Comparison of ENCODE assay signal across 22 mouse cellular contexts in genomic region chrX:142336207-142336606, GRCm38 (mm10). TPM values are rescaled to one million over a fixed set of nuclear protein-coding genes. Genes with fewer than 3 reads are reported as not detected.
"Had no signal": no experiment of that assay in that cellular context is flagged by ENCODE, and none has a peak within 500 bp of the region (broad histone marks: within the 10 kb centered on the region; RNA-seq: fewer than 3 reads in every experiment).

No protein-coding gene starts in this region.

- H3K36me3 ChIP-seq: neural tube, embryonic 12.5 days; neural tube, embryonic 15.5 days had no signal

- ATAC-seq: intestine, postnatal 0 days had no signal

- DNase-seq: kidney, adult 2 months; kidney, postnatal 25 days; layer of hippocampus, adult 9-11 months; lung, embryonic 14.5 days; lung, postnatal 10 days; midbrain, embryonic 14.5 days; right cerebral cortex, adult 18-20 months; right cerebral cortex, postnatal 14 days; right cerebral cortex, postnatal 4 days; thymus, adult 2 months; thymus, postnatal 14 days; thymus, postnatal 4 days had no signal

- H3K4me3 ChIP-seq: layer of hippocampus, adult 2 months; neural tube, embryonic 12.5 days; neural tube, embryonic 15.5 days had no signal

- H3K9me3 ChIP-seq: neural tube, embryonic 12.5 days; neural tube, embryonic 15.5 days had no signal

- H3K4me1 ChIP-seq: neural tube, embryonic 12.5 days; neural tube, embryonic 15.5 days had no signal

- H3K27ac ChIP-seq: kidney, postnatal 0 days; layer of hippocampus, adult 2 months; liver, embryonic 14.5 days; neural tube, embryonic 12.5 days; neural tube, embryonic 15.5 days; stomach, postnatal 0 days had no signal

- H3K9ac ChIP-seq: liver, embryonic 14.5 days; lung, embryonic 14.5 days; neural tube, embryonic 12.5 days; neural tube, embryonic 15.5 days had no signal

- H3K4me2 ChIP-seq: lung, embryonic 14.5 days; midbrain, embryonic 11.5 days; neural tube, embryonic 12.5 days; neural tube, embryonic 15.5 days had no signal

- H3K27me3 ChIP-seq: neural tube, embryonic 12.5 days; neural tube, embryonic 15.5 days had no signal

RNA-seq across cellular contexts. Expression of gene Kcne1l, which starts 30.1 kb away (rescaled TPM):
- total RNA-seq: megakaryocyte progenitor cell, adult 5-6 weeks; megakaryocyte-erythroid progenitor cell, adult 5-6 weeks had no signal
